Comparison of ENCODE assay signal across 27 mouse cellular contexts in genomic region chr9:102107213-102107612, GRCm38 (mm10).
DNase-seq lines count a peak whose midpoint lies in the region; ATAC-seq and TF ChIP-seq lines count a peak whose summit lies in the region.
"Had no signal": no experiment of that assay in that cellular context is flagged by ENCODE, and none has a peak within 500 bp of the region (broad histone marks: within the 10 kb centered on the region; RNA-seq: fewer than 3 reads in every experiment).

No protein-coding gene starts in this region.

- TF ChIP-seq POLR2A in limb, embryonic 14.5 days (IDR thresholded peaks at IDR 0.05; ENCODE audit: borderline replicate concordance, extremely low read depth, insufficient read depth, insufficient read length) = no peak

- no peak for DNase-seq in limb, embryonic 14.5 days (ENCODE audit: low spot score)
- DNase-seq in limb, embryonic 10.5 days (ENCODE audit: low spot score) = no peak
- no peak for DNase-seq in hindbrain, embryonic 11.5 days (ENCODE audit: low spot score)
- DNase-seq in left cerebral cortex, postnatal 10 days (ENCODE audit: extremely low spot score in 1 of 2, low spot score in 2 of 2) = no peak
- DNase-seq: adrenal gland, postnatal 14 days; cerebellum, adult 2 months; cerebellum, postnatal 25 days; gastrocnemius, postnatal 36 days; heart, postnatal 14 days; kidney, adult 18-20 months; kidney, postnatal 14 days; lung, postnatal 14 days; retina, postnatal 1 day; right cerebral cortex, postnatal 25 days; spleen, adult 18-20 months; thymus, postnatal 25 days had no signal

- H3K36me3 ChIP-seq in limb, embryonic 14.5 days (ENCODE audit: control insufficient read depth, insufficient read depth, low read length) = no peaks in the 10 kb centered on the region
- no peaks in the 10 kb centered on the region for H3K36me3 ChIP-seq in limb, embryonic 10.5 days
- H3K36me3 ChIP-seq in hindbrain, embryonic 11.5 days (ENCODE audit: control insufficient read depth, insufficient read depth, low read length) = no peaks in the 10 kb centered on the region
- H3K36me3 ChIP-seq in hindbrain, embryonic 15.5 days = no peaks in the 10 kb centered on the region
- H3K36me3 ChIP-seq in midbrain, embryonic 16.5 days (ENCODE audit: control insufficient read depth, insufficient read depth, low read length) = no peaks in the 10 kb centered on the region
- H3K36me3 ChIP-seq: embryonic facial prominence, embryonic 15.5 days; heart, embryonic 13.5 days; limb, embryonic 12.5 days; liver, embryonic 12.5 days; neural tube, embryonic 12.5 days had no signal

- no peak overlapping the region for H3K4me2 ChIP-seq in limb, embryonic 14.5 days (replicated peaks; ENCODE audit: low read depth, low read length, severe bottlenecking)
- no peak overlapping the region for H3K4me2 ChIP-seq in hindbrain, embryonic 11.5 days (replicated peaks; ENCODE audit: low read depth, low read length)
- no peak overlapping the region for H3K4me2 ChIP-seq in hindbrain, embryonic 15.5 days
- no peak overlapping the region for H3K4me2 ChIP-seq in midbrain, embryonic 16.5 days (ENCODE audit: low read length)
- H3K4me2 ChIP-seq: embryonic facial prominence, embryonic 15.5 days; heart, embryonic 13.5 days; limb, embryonic 12.5 days; liver, embryonic 12.5 days; neural tube, embryonic 12.5 days had no signal

- H3K4me3 ChIP-seq in limb, embryonic 14.5 days (replicated peaks; ENCODE audit: low read length) = no peak overlapping the region
- no peak overlapping the region for H3K4me3 ChIP-seq in limb, embryonic 10.5 days
- no peak overlapping the region for H3K4me3 ChIP-seq in hindbrain, embryonic 11.5 days (ENCODE audit: low read depth, low read length)
- H3K4me3 ChIP-seq in hindbrain, embryonic 15.5 days = no peak overlapping the region
- no peak overlapping the region for H3K4me3 ChIP-seq in midbrain, embryonic 16.5 days (ENCODE audit: low read depth, low read length)
- H3K4me3 ChIP-seq: embryonic facial prominence, embryonic 15.5 days; heart, adult 2 months; heart, embryonic 13.5 days; layer of hippocampus, adult 2 months; limb, embryonic 12.5 days; liver, embryonic 12.5 days; neural tube, embryonic 12.5 days had no signal

- no peaks in the 10 kb centered on the region for H3K9me3 ChIP-seq in limb, embryonic 14.5 days (ENCODE audit: control insufficient read depth, low read length)
- no peaks in the 10 kb centered on the region for H3K9me3 ChIP-seq in limb, embryonic 10.5 days (replicated peaks)
- H3K9me3 ChIP-seq in hindbrain, embryonic 11.5 days (ENCODE audit: control insufficient read depth, low read length) = no peaks in the 10 kb centered on the region
- H3K9me3 ChIP-seq in hindbrain, embryonic 15.5 days = no peaks in the 10 kb centered on the region
- H3K9me3 ChIP-seq in midbrain, embryonic 16.5 days (replicated peaks; ENCODE audit: control insufficient read depth, low read length, poor library complexity, severe bottlenecking) = no peaks in the 10 kb centered on the region
- H3K9me3 ChIP-seq: embryonic facial prominence, embryonic 15.5 days; heart, embryonic 13.5 days; limb, embryonic 12.5 days; liver, embryonic 12.5 days; neural tube, embryonic 12.5 days had no signal

- no peaks in the 10 kb centered on the region for H3K4me1 ChIP-seq in limb, embryonic 14.5 days (ENCODE audit: control insufficient read depth, insufficient read depth, low read length)
- 0 out of 2 replicates have a peak, but pooled peaks cover 6% of the 10 kb centered on the region for H3K4me1 ChIP-seq in limb, embryonic 10.5 days
- H3K4me1 ChIP-seq in hindbrain, embryonic 11.5 days (replicated peaks; ENCODE audit: control insufficient read depth, insufficient read depth, low read length) = no peaks in the 10 kb centered on the region
- H3K4me1 ChIP-seq in hindbrain, embryonic 15.5 days (replicated peaks) = peaks cover 25% of the 10 kb centered on the region
- H3K4me1 ChIP-seq in midbrain, embryonic 16.5 days (ENCODE audit: control insufficient read depth, insufficient read depth, low read length) = peaks cover 17% of the 10 kb centered on the region
- H3K4me1 ChIP-seq: embryonic facial prominence, embryonic 15.5 days; heart, embryonic 13.5 days; limb, embryonic 12.5 days; liver, embryonic 12.5 days; neural tube, embryonic 12.5 days had no signal

- no peaks in the 10 kb centered on the region for H3K27me3 ChIP-seq in limb, embryonic 14.5 days (ENCODE audit: control insufficient read depth, insufficient read depth, low read length)
- no peaks in the 10 kb centered on the region for H3K27me3 ChIP-seq in limb, embryonic 10.5 days (ENCODE audit: low read depth, poor library complexity, severe bottlenecking)
- no peaks in the 10 kb centered on the region for H3K27me3 ChIP-seq in hindbrain, embryonic 11.5 days (ENCODE audit: control insufficient read depth, insufficient read depth, low read length)
- H3K27me3 ChIP-seq in hindbrain, embryonic 15.5 days = no peaks in the 10 kb centered on the region
- H3K27me3 ChIP-seq in midbrain, embryonic 16.5 days (ENCODE audit: control insufficient read depth, insufficient read depth, low read depth, low read length) = no peaks in the 10 kb centered on the region
- H3K27me3 ChIP-seq: embryonic facial prominence, embryonic 15.5 days; limb, embryonic 12.5 days; liver, embryonic 12.5 days had no signal

- 0 out of 2 replicates have a peak, but pooled peaks have one; percentile 34 for ATAC-seq in limb, embryonic 14.5 days (ENCODE audit: low FRiP score, low read depth)
- ATAC-seq in hindbrain, embryonic 11.5 days (ENCODE audit: low FRiP score) = peak; percentile 35; the same call in 1 of the 2 replicates
- ATAC-seq in hindbrain, embryonic 15.5 days (ENCODE audit: low FRiP score, low read depth) = peak; percentile 37; the same call in 1 of the 2 replicates
- peak; percentile 29; the same call in 1 of the 2 replicates for ATAC-seq in midbrain, embryonic 16.5 days
- no peak for ATAC-seq in CD4-positive, CD25-positive, alpha-beta regulatory T cell, adult 4 months
- ATAC-seq: inflammation-experienced regulatory T-cells, adult 6 months; liver, embryonic 12.5 days had no signal

- H3K27ac ChIP-seq in limb, embryonic 14.5 days (replicated peaks; ENCODE audit: low read depth, low read length) = no peak overlapping the region
- H3K27ac ChIP-seq in limb, embryonic 10.5 days = no peak overlapping the region
- H3K27ac ChIP-seq in hindbrain, embryonic 11.5 days (ENCODE audit: low read depth, low read length) = no peak overlapping the region
- no peak overlapping the region for H3K27ac ChIP-seq in hindbrain, embryonic 15.5 days (replicated peaks)
- H3K27ac ChIP-seq in midbrain, embryonic 16.5 days (ENCODE audit: low read length) = no peak overlapping the region; the same call in 1 of the 2 replicates
- H3K27ac ChIP-seq: embryonic facial prominence, embryonic 15.5 days; heart, adult 2 months; heart, embryonic 13.5 days; layer of hippocampus, adult 2 months; limb, embryonic 12.5 days; liver, embryonic 12.5 days; neural tube, embryonic 12.5 days had no signal

- intact Hi-C loops in left cerebral cortex, postnatal 10 days (cut with DNase I) = loop anchor here (10.0 kb wide), 1 partner anchor 248 kb away; the partner anchor contains the start of gene Ephb1

- 59% methylated on average over 2 of the region's 2 CpGs for WGBS in limb, embryonic 14.5 days
- WGBS in limb, embryonic 10.5 days = 74% methylated on average over 2 of the region's 2 CpGs
- WGBS in hindbrain, embryonic 11.5 days = 75% methylated on average over 2 of the region's 2 CpGs
- 39% methylated on average over 2 of the region's 2 CpGs for WGBS in hindbrain, embryonic 15.5 days
- WGBS in midbrain, embryonic 16.5 days = 21% methylated on average over 2 of the region's 2 CpGs

- no peak overlapping the region for H3K9ac ChIP-seq in limb, embryonic 14.5 days (ENCODE audit: low read depth, low read length, severe bottlenecking)
- H3K9ac ChIP-seq in hindbrain, embryonic 11.5 days (ENCODE audit: low read depth, low read length) = no peak overlapping the region
- no peak overlapping the region for H3K9ac ChIP-seq in hindbrain, embryonic 15.5 days
- no peak overlapping the region for H3K9ac ChIP-seq in midbrain, embryonic 16.5 days (ENCODE audit: low read depth, low read length)
- H3K9ac ChIP-seq: embryonic facial prominence, embryonic 15.5 days; heart, embryonic 13.5 days; limb, embryonic 12.5 days; liver, embryonic 12.5 days; neural tube, embryonic 12.5 days had no signal
